Mouse (Mus musculus) ES-CJ7 (cell line): ENCODE results near the gene Arhgdig.
"Not testable (repeated sequence)": the region's sequence is repeated elsewhere in the genome, so short reads cannot be mapped to it uniquely, and the experiment has no call there.

ENCODE experiments used
- DNase-seq: peaks from one replicate; pipeline ENCODE4 v3.0.0; 2011; ENCODE audit warnings: low read depth, low spot score

The Arhgdig gene

DNA sequence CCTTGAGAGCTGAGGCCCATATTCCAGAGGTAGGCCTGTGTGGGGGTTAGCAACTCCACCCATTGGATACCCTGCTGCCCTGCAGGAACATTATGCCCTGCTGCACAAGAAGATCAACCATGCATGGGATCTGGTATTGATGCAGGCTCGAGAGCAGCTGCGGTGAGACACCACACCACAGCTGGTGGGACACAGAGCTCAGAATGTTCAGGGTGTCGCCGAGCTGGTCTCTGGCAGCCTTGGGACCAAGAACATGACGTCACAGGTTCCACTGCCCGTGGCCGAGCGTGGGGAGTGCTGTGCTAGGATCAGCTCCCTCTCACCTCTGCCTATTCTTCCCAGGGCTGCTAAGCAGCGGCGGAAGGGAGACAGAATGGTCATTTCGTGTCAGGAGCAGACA lies 2.8 kb downstream of the Arhgdig start:
- DNase-seq = no peak

- peak; percentile 23 for DNase-seq
Measured at GRCm38 (mm10) chr17:26203321-26203811, 4.2 kb downstream of the Arhgdig start.

DNA sequence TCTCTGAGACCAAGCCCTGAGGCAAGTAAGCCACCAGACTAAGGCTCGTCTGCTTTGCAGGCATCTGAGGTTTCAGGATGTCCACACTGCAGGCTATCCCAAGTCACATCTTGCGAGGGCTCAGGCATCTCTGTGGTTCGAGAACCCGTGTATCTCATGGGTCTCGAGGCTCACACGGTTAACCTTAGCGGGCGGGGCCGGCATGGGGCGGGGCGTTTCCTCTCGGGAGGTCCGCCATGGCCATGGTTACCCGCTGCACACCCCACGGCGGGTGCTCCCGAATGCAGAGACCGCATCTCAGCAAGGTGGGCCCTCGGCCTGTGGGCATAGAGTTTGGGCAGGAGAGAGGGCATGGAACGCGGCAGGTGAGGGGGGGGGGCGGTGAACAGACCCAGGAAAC lies 4.8 kb downstream of the Arhgdig start, which contains the start of gene Rgs11:
Rgs11 (plus strand) TSS at position 215 of the 400 bp plus-strand sequence.
- no peak for DNase-seq

DNA sequence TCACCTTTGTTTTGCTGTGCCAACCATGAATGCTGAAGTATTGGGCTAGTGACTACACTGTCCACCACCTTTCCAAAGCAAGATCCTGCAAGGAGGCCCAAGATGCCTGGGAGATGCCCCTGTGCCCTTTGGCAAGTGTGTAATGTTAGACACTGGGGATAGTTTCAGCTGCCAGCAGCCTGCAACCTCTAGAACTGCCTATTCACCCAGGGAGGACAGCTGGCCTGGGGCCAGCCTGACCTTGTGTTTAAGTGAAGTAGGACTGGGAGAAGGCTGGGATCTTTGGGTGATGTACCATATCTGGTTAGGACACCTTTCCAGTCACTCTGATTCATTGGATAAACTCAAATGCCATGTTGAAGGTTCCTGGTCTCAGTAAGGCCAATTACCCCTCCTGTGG lies 5.6 kb downstream of the Arhgdig start:
- DNase-seq = no peak

DNA sequence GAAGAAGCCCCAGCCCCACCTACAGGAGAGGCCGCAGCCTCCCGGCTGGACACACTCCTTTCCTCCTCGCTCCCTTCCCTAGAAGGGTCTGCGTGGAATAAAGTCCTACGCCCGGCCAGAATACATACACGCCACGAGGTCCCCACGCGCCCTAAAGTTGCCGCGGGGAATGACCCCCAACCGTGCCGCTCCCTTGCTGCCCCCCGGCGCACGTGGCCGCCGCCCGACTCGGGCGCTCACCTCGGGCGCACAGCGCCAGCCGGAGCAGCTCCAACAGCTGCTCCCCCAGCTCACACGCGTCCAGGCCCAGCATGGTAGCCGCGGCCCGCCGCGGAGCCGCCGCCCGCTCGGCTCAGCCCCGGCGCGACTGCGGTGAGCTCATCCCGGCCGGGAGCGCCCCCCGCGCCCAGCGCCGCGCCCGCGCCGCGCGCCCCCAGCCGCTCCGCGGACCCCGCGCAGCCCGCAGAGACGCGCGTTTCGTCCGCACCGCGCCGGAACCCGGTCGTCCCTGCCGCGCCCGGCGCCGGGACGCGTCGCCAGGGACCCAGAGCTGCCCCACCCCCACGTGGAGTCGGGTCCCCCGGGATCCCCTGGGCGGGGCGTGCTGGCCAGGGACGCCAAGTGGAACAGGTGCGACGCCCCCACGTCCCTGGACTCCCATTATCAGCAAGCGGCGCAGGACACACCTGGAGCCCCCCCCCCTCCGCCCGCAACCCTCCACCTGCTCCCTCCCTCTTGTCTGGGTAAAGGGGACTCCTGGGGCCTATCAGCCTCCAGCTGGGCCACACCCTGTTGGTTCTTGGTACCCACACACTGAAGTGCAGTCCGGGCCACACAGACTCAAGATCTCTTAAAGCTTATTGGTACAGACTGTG lies 6.5 kb downstream of the Arhgdig start:
- peak; percentile 29 for DNase-seq

GRCm38 (mm10) chr17:26198892-26199291 lies 8.7 kb downstream of the Arhgdig start, which contains the start of gene Pdia2:
TSS of gene Pdia2 (minus strand) at chr17:26199087.
- DNase-seq = no peak

GRCm38 (mm10) chr17:26192481-26193190 lies 14.9 kb downstream of the Arhgdig start:
- DNase-seq = no peak

DNA sequence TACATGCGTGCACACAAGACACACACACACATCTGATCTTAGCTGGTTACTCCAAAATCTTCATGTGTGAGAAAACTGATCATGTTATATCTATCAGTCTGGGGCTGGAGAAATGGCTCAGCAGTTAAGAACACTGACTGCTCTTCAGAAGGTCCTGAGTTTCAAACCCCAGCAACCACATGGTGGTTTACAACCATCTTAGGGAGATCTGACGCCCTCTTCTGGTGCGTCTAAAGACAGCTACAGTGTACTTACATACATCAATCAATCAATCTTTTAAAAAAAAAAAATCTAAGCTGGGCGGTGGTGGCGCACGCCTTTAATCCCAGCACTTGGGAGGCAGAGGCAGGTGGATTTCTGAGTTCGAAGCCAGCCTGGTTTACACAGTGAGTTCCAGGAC lies 16.1 kb downstream of the Arhgdig start:
- DNase-seq = peak; percentile 34

- DNase-seq = no peak
Measured at GRCm38 (mm10) chr17:26188091-26188805, 19.3 kb downstream of the Arhgdig start.

DNA sequence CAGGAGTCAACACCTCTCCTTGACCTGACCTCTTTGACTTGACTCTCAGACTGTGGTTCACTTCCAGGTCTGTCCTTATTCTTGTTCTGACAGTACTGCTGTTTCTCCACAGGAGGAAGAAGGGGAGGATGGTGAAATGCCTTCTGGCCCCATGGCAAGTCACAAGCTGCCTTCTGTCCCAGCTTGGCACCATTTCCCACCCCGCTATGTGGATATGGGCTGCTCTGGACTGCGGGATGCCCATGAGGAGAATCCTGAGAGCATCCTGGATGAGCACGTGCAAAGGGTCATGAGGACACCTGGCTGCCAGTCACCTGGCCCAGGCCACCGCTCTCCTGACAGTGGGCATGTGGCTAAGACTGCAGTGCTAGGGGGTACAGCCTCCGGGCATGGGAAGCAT lies 20.0 kb downstream of the Arhgdig start:
- no peak for DNase-seq

DNA sequence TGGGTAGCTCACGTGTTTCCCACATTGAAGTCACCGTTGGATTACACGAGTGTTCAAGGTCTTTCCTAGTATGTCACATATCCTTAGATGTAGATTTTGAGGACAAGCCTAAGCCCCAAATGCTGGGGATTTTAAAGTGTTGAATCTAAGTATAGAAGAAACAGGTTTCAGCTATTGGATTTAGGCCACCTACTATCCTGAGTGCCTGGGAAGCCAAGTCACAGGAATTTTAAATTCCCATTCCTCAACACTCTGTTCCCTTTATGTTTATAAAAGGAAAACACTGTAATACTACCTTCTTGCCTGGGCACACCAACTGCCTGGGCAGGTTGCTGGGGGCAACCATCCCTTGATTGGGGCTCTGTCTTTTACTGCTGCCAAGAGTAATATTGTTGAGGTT lies 26.4 kb downstream of the Arhgdig start:
- no peak for DNase-seq

DNA sequence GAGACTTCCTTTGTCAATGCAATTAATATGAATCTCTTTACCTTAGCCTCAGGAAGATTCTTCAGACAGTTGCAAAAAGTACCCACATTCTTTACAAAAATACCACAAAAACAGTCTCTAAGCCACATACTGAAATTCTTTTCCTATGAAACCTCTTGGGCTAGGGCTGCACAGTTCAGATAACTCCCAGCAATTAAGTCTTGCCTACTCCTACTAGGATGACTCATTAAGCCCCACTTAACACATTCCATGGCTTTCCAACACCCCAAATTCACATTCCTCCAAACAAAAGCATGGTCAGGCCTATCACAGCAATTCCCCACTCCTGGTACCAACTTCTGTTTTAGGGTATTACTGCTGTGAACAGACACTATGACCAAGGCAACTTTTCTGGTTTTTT lies 29.0 kb downstream of the Arhgdig start:
- DNase-seq = no peak

DNA sequence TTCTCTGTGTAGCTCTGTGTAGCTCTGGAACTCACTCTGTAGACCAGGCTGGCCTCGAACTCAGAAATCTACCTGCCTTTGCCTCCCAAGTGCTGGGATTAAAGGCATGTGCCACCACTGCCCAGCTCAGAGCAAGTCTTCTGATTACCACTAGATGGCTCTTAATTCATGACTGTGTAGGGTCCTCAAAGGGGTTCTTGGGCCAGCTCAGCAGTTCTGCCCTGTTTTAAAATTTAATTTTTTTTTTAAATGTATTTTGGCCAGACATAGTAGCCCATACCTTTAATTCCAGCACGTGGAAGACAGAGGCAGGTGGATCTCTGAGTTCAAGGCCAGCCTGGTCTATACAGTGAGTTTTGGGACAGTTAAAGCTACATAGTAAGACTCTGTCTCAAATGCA lies 32.3 kb downstream of the Arhgdig start:
- not testable (repeated sequence) for DNase-seq

DNA sequence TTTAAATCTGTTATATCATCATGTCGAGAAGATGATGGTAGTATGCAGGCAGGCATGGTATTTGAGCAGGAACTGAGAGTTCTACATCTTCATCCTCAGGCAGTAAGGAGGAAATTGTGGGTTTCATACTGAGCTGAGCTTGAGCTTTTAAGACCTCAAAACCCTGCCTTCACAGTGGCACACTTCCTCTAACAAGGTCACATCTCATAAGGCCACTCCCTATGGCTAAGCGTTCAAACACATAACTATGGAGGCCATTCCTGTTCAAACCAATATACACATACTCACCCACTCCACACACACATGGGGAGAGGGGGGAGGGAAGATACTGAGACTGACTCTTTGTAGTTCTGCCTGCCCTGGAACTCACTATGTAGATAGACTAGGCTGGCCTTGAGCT lies 39.5 kb downstream of the Arhgdig start:
- DNase-seq = no peak

- DNase-seq = no peak
Measured at GRCm38 (mm10) chr17:26162736-26163135, 44.9 kb downstream of the Arhgdig start.

DNA sequence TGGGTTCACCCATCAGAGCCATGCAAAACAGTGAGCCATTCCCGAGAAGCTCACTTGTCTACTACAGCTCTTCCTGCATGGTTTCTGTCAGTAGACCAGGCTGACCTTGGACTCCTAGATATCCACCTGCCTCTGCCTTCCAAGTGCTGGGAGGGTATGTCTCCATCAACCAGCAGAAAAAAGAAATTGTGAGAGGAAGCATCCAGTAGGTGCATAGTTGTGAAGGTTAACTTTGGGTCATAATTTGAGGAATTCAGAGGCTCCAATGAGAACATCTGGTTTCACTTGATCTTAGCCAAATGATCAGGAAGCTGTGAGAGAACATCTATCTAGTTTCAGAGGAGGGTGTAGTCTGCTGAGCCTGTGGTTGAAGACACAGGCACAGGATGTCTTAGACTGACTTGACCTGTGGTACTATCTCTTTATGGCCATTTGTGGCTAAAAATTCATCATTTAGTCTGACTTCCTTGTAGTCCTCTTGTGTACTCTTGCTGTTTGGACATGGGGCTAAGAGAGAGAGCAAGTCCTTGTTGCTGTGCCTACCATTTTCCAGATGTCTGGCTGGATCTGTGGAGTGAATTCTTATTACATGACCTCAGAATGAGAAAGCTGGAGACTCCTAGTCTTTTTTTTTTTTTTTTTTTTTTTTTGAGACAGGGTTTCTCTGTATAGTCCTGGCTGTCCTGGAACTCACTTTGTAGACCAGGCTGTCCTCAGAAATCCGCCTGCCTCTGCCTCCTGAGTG lies 55.5 kb downstream of the Arhgdig start:
- DNase-seq = no peak
